Mouse (Mus musculus): Measurements from ENCODE around the gene Gsk3b.

GRCm38 (mm10) chr16:38092598-38092997 lies 3.8 kb downstream of the Gsk3b start:
- TF ChIP-seq CTCF (IDR thresholded peaks at IDR 0.05; ENCODE audit: low read depth) (no peak), EP300 (IDR thresholded peaks at IDR 0.05; ENCODE audit: low read depth) (no peak)

Data from liver, embryonic 14.5 days (tissue).